Mouse (Mus musculus) forebrain, embryonic 13.5 days (tissue): ENCODE measurements at regions not wholly inside any gene's neighbourhood (a gene's known extent, or its start where the extent isn't known, plus 50 kb on each side); places are given as distances from the start of the nearest gene placed in this dataset.
A peak's percentile ranks its signal among the peaks of the same experiment; 100 is the strongest.

Source experiments
- ATAC-seq: fragments of 200-750 bp; cut with Nextera tagmentation; 2 replicates; pipeline ENCODE4 v1.8.0; 2017
- H3K27ac ChIP-seq: fragments of 300-500 bp; sonication (generic); 2 replicates; pipeline ENCODE4 v1.5.1; 2015; ENCODE audit warnings: inconsistent platforms, mild to moderate bottlenecking, moderate library complexity
- H3K27me3 ChIP-seq: fragments of 300-500 bp; sonication (generic); 2 replicates; pipeline ENCODE4 v1.6.1; 2015; ENCODE audit warnings: mild to moderate bottlenecking, inconsistent platforms
- H3K36me3 ChIP-seq: fragments of 300-500 bp; sonication (generic); 2 replicates; pipeline ENCODE4 v1.6.1; 2015; ENCODE audit warnings: mild to moderate bottlenecking, inconsistent platforms; ENCODE audit not compliant: poor library complexity, severe bottlenecking
- H3K4me1 ChIP-seq: fragments of 300-500 bp; sonication (generic); 2 replicates; pipeline ENCODE4 v1.6.1; 2015; ENCODE audit warnings: inconsistent platforms
- H3K4me2 ChIP-seq: fragments of 300-500 bp; sonication (generic); 2 replicates; pipeline ENCODE4 v1.6.1; 2015; ENCODE audit warnings: inconsistent platforms, mild to moderate bottlenecking, moderate library complexity
- H3K4me3 ChIP-seq: fragments of 300-500 bp; sonication (generic); 2 replicates; pipeline ENCODE4 v1.5.1; 2015; ENCODE audit warnings: mild to moderate bottlenecking, inconsistent platforms
- H3K9ac ChIP-seq: fragments of 300-500 bp; sonication (generic); 2 replicates; pipeline ENCODE4 v1.6.1; 2015; ENCODE audit warnings: mild to moderate bottlenecking, inconsistent platforms
- H3K9me3 ChIP-seq: fragments of 300-500 bp; sonication (generic); replicated peaks from 2 replicates; pipeline ENCODE4 v1.6.1; 2016; ENCODE audit warnings: inconsistent platforms
- WGBS: fragments of 180-500 bp; shearing (Covaris S2); methylation state at CpG from one replicate; pipeline ENCODE4 v1.1.7; 2015; 5-methylcytosine and 5-hydroxymethylcytosine counted together

GRCm38 (mm10) chr6:97741427-97741826 is 65.4 kb upstream of the Mitf start:
- ATAC-seq: no peak
- H3K27me3 ChIP-seq: no peaks in the 10 kb centered on the region
- WGBS: 58% methylated on average over 13 of the region's 13 CpGs

GRCm38 (mm10) chr6:97740851-97741201 is 66.0 kb upstream of the Mitf start:
- H3K9ac ChIP-seq: no peak overlapping the region
- no peak overlapping the region for H3K27ac ChIP-seq
- peak overlapping the region; percentile 29 for H3K4me2 ChIP-seq
- 56% methylated on average over 11 of the region's 11 CpGs for WGBS
- H3K4me1 ChIP-seq: peaks cover 12% of the 10 kb centered on the region; the same call in 1 of the 2 replicates
- no peaks in the 10 kb centered on the region for H3K27me3 ChIP-seq
- no peak for ATAC-seq
- H3K9me3 ChIP-seq: no peaks in the 10 kb centered on the region
- H3K36me3 ChIP-seq: no peaks in the 10 kb centered on the region
- H3K4me3 ChIP-seq: no peak overlapping the region

More at GRCm38 (mm10) chr6:97741427-97741826, 65.4 kb upstream of the Mitf start:
- Histone ChIP-seq H3K27ac (no peak overlapping the region), H3K36me3 (no peaks in the 10 kb centered on the region), H3K4me2 (no peak overlapping the region), H3K9ac (no peak overlapping the region), H3K4me3 (no peak overlapping the region), H3K4me1 (peaks cover 12% of the 10 kb centered on the region; the same call in 1 of the 2 replicates), H3K9me3 (no peaks in the 10 kb centered on the region)

DNA sequence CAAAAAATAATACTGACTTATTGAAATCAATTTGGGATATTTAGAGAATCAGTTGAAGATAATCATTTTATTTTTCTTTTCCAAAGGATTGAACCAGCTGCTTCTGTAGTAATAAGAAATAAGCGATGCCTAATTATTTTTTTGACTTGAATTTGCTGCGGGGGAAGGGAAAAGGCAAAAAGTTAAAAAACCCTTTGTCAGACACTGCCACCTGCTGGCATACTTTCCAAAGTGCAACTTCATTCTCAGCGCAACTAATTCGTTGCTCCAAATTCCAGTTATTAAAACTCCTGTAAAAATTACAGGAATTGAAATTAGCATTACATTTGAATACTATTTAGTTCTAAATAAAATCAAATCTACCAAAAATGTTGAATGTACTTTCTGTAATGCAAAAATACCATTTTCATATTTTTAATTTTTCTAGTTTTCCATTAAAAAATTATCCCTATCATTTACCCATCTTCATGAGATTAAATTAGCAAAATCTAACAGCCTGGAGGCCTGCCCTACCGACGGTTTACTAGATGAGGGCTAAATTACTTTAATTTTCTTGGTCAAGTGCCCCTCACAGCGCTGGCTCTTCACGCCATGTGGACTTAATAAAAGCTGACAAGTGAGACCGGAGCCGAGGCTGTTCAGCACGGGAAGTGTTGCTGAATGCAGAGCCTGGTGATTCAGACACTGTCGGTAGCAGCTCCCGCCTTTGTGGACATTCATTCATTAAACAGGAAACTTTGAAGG is 66.6 kb upstream of the Mitf start:
- Histone ChIP-seq H3K4me3 (no peak overlapping the region), H3K27ac (no peak overlapping the region), H3K27me3 (no peaks in the 10 kb centered on the region), H3K36me3 (no peaks in the 10 kb centered on the region), H3K4me1 (peaks cover 12% of the 10 kb centered on the region; the same call in 1 of the 2 replicates), H3K4me2 (peak overlapping the region; percentile 29), H3K9me3 (no peaks in the 10 kb centered on the region), H3K9ac (no peak overlapping the region)
- 13% methylated on average over 13 of the region's 13 CpGs for WGBS
- peak; percentile 16; the same call in 1 of the 2 replicates for ATAC-seq

DNA sequence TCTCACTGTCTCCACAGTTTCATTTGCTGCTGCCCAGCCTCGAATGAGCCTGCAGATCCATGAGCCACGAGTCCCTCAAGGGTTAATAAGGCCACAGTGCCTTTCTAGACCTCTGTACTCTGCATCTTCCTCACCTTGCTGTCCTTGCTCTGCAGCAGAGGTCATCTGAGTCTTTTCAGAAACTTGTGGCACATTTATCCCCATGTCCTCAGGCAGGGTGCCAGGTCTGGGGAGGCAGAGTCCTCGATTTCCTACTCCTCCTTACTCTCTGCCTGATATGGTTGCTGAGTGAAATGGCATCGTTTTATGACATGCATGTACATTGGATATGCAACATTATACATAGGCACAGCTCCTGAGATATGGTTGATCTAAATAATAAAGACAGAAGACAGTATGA is 68.0 kb upstream of the Mitf start:
- H3K27me3 ChIP-seq: no peaks in the 10 kb centered on the region
- H3K9me3 ChIP-seq: no peaks in the 10 kb centered on the region
- H3K4me1 ChIP-seq: peaks cover 6% of the 10 kb centered on the region
- no peak for ATAC-seq
- no peak overlapping the region for H3K4me3 ChIP-seq
- no peak overlapping the region for H3K27ac ChIP-seq
- no peak overlapping the region for H3K9ac ChIP-seq
- 64% methylated on average over 4 of the region's 4 CpGs for WGBS
- no peak overlapping the region for H3K4me2 ChIP-seq
- H3K36me3 ChIP-seq: no peaks in the 10 kb centered on the region

- no peaks in the 10 kb centered on the region for H3K36me3 ChIP-seq
Observed at GRCm38 (mm10) chr6:97730835-97731234, 76.0 kb upstream of the Mitf start.

GRCm38 (mm10) chr6:97718184-97718910 is 88.5 kb upstream of the Mitf start:
- Histone ChIP-seq H3K4me2 (no peak overlapping the region), H3K9me3 (no peaks in the 10 kb centered on the region; the same call in 1 of the 2 replicates), H3K27me3 (no peaks in the 10 kb centered on the region), H3K27ac (no peak overlapping the region), H3K36me3 (no peaks in the 10 kb centered on the region), H3K9ac (no peak overlapping the region), H3K4me1 (no peaks in the 10 kb centered on the region; the same call in 1 of the 2 replicates), H3K4me3 (no peak overlapping the region)
- WGBS: 37% methylated on average over 6 of the region's 6 CpGs
- no peak for ATAC-seq

More at GRCm38 (mm10) chr6:97730835-97731234, 76.0 kb upstream of the Mitf start:
- peak; percentile 70; the same call in 1 of the 2 replicates for ATAC-seq
- Histone ChIP-seq H3K9ac (no peak overlapping the region), H3K27me3 (no peaks in the 10 kb centered on the region), H3K9me3 (no peaks in the 10 kb centered on the region), H3K27ac (no peak overlapping the region; the same call in 1 of the 2 replicates), H3K4me1 (peaks cover 8% of the 10 kb centered on the region), H3K4me3 (no peak overlapping the region), H3K4me2 (no peak overlapping the region)

DNA sequence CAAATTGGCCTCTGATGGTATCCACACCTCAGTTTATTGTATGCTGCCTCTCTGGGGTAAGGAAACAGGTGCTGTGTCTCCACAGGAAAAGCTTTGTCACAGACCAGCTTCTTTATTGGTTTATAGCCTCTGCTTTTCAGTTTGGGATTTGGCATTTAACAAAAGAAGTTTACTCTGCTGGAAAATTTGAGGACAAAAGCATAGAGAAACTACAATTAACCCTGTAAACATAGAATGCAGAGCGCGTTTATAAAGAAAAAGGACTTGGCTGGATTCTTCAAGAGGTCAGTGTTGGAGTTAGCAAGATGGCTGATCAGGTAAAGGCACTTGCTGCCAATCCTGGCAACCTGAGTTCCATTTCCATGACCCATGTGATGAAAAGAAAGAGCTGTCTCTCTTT is 90.1 kb upstream of the Frmd4b start:
- Histone ChIP-seq H3K4me3 (no peak overlapping the region), H3K36me3 (no peaks in the 10 kb centered on the region), H3K27ac (no peak overlapping the region), H3K9me3 (no peaks in the 10 kb centered on the region), H3K4me1 (peaks cover 12% of the 10 kb centered on the region; the same call in 1 of the 2 replicates), H3K27me3 (no peaks in the 10 kb centered on the region), H3K4me2 (no peak overlapping the region), H3K9ac (no peak overlapping the region)
- ATAC-seq: no peak
- WGBS: 7% methylated on average over 2 of the region's 2 CpGs

- Histone ChIP-seq H3K4me3 (no peak overlapping the region), H3K9me3 (no peaks in the 10 kb centered on the region), H3K36me3 (no peaks in the 10 kb centered on the region), H3K9ac (no peak overlapping the region), H3K4me1 (peaks cover 11% of the 10 kb centered on the region; the same call in 1 of the 2 replicates), H3K4me2 (no peak overlapping the region), H3K27me3 (no peaks in the 10 kb centered on the region), H3K27ac (no peak overlapping the region)
- 74% methylated on average over 5 of the region's 5 CpGs for WGBS
- no peak for ATAC-seq
Observed at GRCm38 (mm10) chr6:97704361-97704760, 87.0 kb upstream of the Frmd4b start.

GRCm38 (mm10) chr6:97699752-97700098 is 82.4 kb upstream of the Frmd4b start:
- no peak overlapping the region for H3K9ac ChIP-seq
- H3K27ac ChIP-seq: peak overlapping the region; percentile 79
- no peaks in the 10 kb centered on the region for H3K27me3 ChIP-seq
- H3K36me3 ChIP-seq: no peaks in the 10 kb centered on the region
- no peak overlapping the region for H3K4me3 ChIP-seq
- H3K4me2 ChIP-seq: no peak overlapping the region
- no peaks in the 10 kb centered on the region for H3K9me3 ChIP-seq
- H3K4me1 ChIP-seq: peaks cover 10% of the 10 kb centered on the region; the same call in 1 of the 2 replicates
- 61% methylated on average over 3 of the region's 3 CpGs for WGBS
- ATAC-seq: peak; percentile 79

- Histone ChIP-seq H3K27ac (peak overlapping the region; percentile 79), H3K4me3 (no peak overlapping the region), H3K27me3 (no peaks in the 10 kb centered on the region), H3K9ac (no peak overlapping the region), H3K36me3 (no peaks in the 10 kb centered on the region), H3K9me3 (no peaks in the 10 kb centered on the region), H3K4me1 (peaks cover 10% of the 10 kb centered on the region; the same call in 1 of the 2 replicates), H3K4me2 (no peak overlapping the region)
- WGBS: 44% methylated on average over 9 of the region's 9 CpGs
- peak; percentile 90 for ATAC-seq
Observed at GRCm38 (mm10) chr6:97699054-97699751, 81.9 kb upstream of the Frmd4b start.

DNA sequence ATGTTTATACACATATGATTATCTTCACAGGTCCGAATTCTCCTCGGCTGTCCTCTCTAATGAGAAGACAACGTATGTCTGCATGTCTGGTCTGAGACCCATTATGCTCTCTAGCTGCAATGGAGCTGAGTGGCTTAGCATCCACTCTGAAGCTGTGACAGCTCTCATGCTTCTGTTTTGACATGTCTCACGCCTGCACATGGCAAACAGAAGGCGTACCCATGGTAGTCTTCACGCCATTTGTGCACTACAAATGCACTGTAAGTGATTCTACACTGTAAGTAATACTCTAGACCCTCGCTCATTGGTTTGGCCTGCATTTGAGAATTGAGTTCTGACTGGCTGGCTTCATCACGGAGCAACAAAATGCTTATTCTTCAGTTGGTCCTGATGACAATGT is 75.9 kb upstream of the Frmd4b start:
- no peaks in the 10 kb centered on the region for H3K27me3 ChIP-seq
- WGBS: 83% methylated on average over 8 of the region's 8 CpGs
- ATAC-seq: peak; percentile 90
- no peak overlapping the region for H3K4me2 ChIP-seq
- no peak overlapping the region for H3K27ac ChIP-seq
- no peaks in the 10 kb centered on the region for H3K36me3 ChIP-seq
- no peak overlapping the region for H3K9ac ChIP-seq
- no peaks in the 10 kb centered on the region for H3K4me1 ChIP-seq
- no peak overlapping the region for H3K4me3 ChIP-seq
- H3K9me3 ChIP-seq: no peaks in the 10 kb centered on the region

- H3K4me1 ChIP-seq: no peaks in the 10 kb centered on the region
- no peaks in the 10 kb centered on the region for H3K27me3 ChIP-seq
- no peaks in the 10 kb centered on the region for H3K36me3 ChIP-seq
Observed at GRCm38 (mm10) chr6:97691136-97691535, 73.8 kb upstream of the Frmd4b start.

More at GRCm38 (mm10) chr6:97691136-97691535, 73.8 kb upstream of the Frmd4b start:
- no peaks in the 10 kb centered on the region for H3K9me3 ChIP-seq
- 93% methylated on average over 3 of the region's 3 CpGs for WGBS
- H3K4me2 ChIP-seq: no peak overlapping the region
- ATAC-seq: no peak
- H3K4me3 ChIP-seq: no peak overlapping the region
- no peak overlapping the region for H3K9ac ChIP-seq
- H3K27ac ChIP-seq: no peak overlapping the region
